Mouse (Mus musculus) bone marrow macrophage, adult 2 months (primary cell): ENCODE measurements around the gene Dab1.

Experiments
- CTCF ChIP-seq: IDR thresholded peaks from 2 replicates; pipeline ENCODE4 v1.5.1; 2012; ENCODE audit warnings: low read depth, mild to moderate bottlenecking, low read length, moderate library complexity
- POLR2A ChIP-seq: IDR thresholded peaks from 2 replicates; pipeline ENCODE4 v1.6.1; 2012; ENCODE audit warnings: mild to moderate bottlenecking, low read depth, low read length, borderline replicate concordance

- TF ChIP-seq CTCF (no peak), POLR2A (no peak)
Measured at GRCm38 (mm10) chr4:104410922-104411321, 791.8 kb downstream of the Dab1 start.
